Mouse (Mus musculus) CD4-positive naive resting alpha-beta T cell, adult 76 days (primary cell): ENCODE measurements around the gene Gar1. TPM values are rescaled to one million over a fixed set of nuclear protein-coding genes. Genes with fewer than 3 reads are reported as not detected.

Experiments used
- total RNA-seq: library from RNA; stranded (reverse); gene quantifications from one replicate; pipeline ENCODE4 v1.2.4, GENCODE M21; 2023

Gene Gar1
- total RNA-seq, result 82.9 TPM

DNA sequence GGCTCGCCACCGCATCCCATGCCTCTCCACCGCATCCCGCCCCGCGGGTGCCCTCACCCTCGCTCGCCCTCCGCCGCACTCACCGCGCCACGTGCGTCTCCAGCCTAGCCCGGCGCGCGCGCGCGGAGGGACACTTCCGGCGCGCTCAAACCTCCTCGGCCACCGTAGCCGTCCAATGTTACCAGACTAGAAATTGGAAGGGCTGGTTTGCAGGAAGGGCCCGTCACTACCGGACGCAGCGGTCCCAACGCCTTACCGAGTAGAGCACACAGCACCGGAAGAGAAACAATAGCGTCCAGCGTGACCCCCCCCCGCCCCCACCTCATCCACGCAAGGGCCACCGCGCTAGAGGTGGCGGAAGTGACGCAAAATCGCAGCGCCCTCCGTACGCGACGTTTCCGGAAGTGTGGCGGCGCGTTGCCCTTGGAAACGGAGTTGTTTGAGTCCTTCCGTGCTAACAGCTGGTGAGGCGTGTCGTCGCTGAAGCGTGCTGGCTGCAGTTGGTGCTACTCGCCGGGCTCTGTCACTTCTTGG, at the start of gene Gar1:
Gene Gar1 (minus strand): TSS at position 362 of the 534 bp plus-strand sequence.

DNA sequence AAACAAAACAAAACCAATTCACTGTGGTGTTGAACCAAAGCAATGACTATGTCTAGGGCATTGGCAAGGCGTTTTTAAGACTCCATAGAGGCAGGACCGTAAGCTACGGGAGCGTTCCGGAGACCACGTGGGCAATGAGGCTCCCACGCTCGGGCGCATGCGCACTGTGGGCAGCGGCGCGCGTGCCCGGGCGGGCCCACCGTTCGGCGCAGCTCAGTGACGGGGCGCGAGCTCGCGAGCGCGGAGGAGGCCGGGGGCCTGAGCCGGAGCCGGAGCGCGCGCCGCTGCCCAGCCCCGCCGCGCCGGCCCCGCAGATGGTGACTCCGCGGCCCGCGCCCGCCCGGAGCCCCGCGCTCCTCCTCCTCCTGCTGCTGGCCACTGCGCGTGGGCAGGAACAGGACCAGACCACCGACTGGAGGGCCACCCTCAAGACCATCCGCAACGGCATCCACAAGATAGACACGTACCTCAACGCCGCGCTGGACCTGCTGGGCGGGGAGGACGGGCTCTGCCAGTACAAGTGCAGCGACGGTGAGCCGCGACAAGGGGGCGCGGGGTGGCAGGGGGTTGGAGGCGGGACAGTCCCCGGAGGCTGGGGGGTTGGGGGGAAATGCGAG, 47.3 kb upstream of the Gar1 start, which contains the start of gene Pla2g12a:
Gene Pla2g12a (plus strand): TSS at position 202 of the 617 bp plus-strand sequence.

DNA sequence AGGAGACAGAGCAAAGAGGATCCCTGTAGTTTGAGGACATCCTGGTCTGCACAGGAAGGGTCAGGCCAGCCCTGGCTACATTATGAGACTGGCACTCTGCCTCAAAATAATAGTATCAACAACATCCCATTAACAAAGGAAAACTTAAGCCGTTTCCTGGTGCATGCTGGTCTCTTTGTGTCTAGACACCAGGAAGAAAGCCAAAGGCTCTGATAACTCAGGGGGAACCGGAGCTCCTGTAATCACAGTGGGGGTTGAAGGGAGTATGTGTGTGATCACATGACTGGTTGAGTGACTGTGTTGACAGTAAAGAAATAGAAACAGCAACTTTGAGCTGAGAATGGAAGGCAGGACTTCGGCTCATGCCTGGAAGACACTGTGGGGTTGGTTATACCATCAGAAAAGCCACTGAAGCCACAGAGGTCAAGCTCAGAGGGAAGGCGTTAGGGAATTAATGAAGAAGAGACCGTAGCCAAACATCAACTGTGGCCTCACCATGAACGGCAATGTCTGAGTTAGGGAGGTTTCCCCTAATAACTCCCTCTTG, 4.3 kb upstream of the Gar1 start, which contains the start of gene Cfi:
Gene Cfi (plus strand): TSS at position 497 of the 547 bp plus-strand sequence.

DNA sequence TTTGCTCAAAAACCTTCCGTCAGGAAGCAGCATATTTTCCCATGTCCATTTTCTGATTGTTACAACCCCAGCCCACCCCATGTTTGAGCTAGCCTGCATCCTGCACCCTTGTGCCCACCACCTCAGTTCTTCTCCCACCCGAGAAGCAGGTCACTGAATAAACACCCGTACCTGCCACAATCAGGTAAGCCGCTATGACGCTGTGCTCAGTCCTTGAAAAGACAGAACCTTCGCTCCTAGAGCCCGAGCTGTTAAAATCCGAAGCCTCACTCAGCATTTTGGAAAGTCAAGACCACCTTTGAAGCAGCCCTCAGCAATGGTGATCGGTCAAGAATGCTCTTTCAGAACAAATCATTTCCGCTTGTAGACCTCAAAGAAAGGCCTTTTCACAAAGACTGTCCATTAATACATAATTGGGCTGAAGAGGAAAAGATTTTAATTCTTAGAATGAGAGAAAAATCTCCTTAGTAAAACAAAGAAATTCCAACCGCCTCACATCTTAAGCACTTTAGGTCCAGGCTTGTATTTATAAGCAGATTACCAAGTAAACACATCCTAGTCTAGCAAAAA, 8.9 kb downstream of the Gar1 start, which contains the start of gene Rrh:
Gene Rrh (minus strand): TSS at position 382 of the 570 bp plus-strand sequence.

DNA sequence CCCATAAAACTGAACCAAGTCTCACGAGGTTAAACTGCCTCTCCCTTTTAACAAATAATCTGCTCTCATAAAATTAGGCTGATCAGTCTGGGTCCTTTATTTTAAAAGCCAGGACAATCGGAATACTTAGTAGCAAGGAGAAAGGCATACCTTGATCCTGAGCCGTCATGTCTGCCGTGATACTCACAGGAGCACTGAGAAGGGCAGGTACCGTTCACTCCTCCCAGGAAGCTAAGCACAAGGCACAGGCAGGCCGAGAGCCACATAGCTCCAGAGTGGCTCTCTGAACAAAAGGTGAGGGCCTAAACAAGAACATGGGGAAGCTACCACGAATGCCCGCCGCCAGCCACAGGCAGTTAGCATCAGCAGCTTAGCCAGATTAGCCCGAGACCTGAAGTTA, 27.4 kb downstream of the Gar1 start, which contains the start of gene Lrit3:
Gene Lrit3 (minus strand): TSS at position 266 of the 400 bp plus-strand sequence.

Other genes with a start within 250 kb of the Gar1 start
- gene Egf, start 76.1 kb downstream of the Gar1 start, total RNA-seq, result 3.9 TPM
- not detected for gene Lrit3, start 27.4 kb downstream of the Gar1 start, total RNA-seq
- gene Rrh, start 8.8 kb downstream of the Gar1 start, total RNA-seq, result 1.1 TPM
- not detected for gene Cfi, start 4.5 kb upstream of the Gar1 start, total RNA-seq
- 6.9 TPM for gene Pla2g12a, start 47.2 kb upstream of the Gar1 start, total RNA-seq
- gene Casp6, start 70.0 kb upstream of the Gar1 start, total RNA-seq, result 15.0 TPM
- gene Mcub, start 138.8 kb upstream of the Gar1 start, total RNA-seq, result 7.5 TPM
- 128 TPM for gene Sec24b, start 230.2 kb upstream of the Gar1 start, total RNA-seq